In the genomic region with DNA sequence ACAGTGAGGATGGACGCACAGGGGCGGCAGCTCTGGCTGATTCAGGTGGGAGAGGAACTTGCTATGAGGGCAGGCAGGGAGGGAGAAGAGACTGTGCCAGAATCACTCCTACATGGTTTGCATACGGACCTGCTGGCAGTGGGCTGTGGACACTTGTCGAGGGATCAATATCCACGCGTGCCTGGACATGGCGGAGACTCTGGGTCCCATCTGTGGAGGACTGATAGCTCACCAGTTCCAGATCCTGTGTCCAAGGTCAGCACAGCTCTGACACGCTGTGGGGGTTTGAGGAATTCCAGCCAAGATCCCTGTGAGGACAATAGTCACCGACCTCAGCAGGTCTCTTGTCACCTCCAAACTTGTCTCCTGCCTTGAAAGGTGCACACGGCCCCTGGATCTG, we compare ENCODE assay signal across 29 mouse cellular contexts.
"Had no signal": no experiment of that assay in that cellular context is flagged by ENCODE, and none has a peak within 500 bp of the region (broad histone marks: within the 10 kb centered on the region; RNA-seq: fewer than 3 reads in every experiment).

No protein-coding gene starts in this region.

- H3K4me1 ChIP-seq: heart, embryonic 15.5 days; hindbrain, embryonic 13.5 days; hindbrain, embryonic 15.5 days; intestine, embryonic 15.5 days; kidney, embryonic 15.5 days had no signal

- H3K27me3 ChIP-seq: hindbrain, embryonic 15.5 days; intestine, embryonic 15.5 days had no signal

- DNase-seq: heart, postnatal 10 days; heart, postnatal 14 days; heart, postnatal 36 days; kidney, adult 11 months; kidney, adult 18-20 months; kidney, adult 2 months; kidney, adult 8-10 months; kidney, adult 9 months; kidney, postnatal 10 days; kidney, postnatal 14 days; kidney, postnatal 25 days; kidney, postnatal 36 days; kidney, postnatal 4 days; layer of hippocampus, adult 9-11 months; layer of hippocampus, postnatal 36 days had no signal

- H3K36me3 ChIP-seq: heart, embryonic 12.5 days; heart, embryonic 13.5 days; heart, embryonic 15.5 days; hindbrain, embryonic 10.5 days; hindbrain, embryonic 12.5 days; hindbrain, embryonic 13.5 days; hindbrain, embryonic 15.5 days; intestine, embryonic 15.5 days; kidney, embryonic 15.5 days had no signal

- H3K27ac ChIP-seq: heart, embryonic 13.5 days; heart, embryonic 15.5 days; hindbrain, embryonic 10.5 days; hindbrain, embryonic 12.5 days; hindbrain, embryonic 13.5 days; hindbrain, embryonic 14.5 days; hindbrain, embryonic 15.5 days; hindbrain, postnatal 0 days; intestine, embryonic 15.5 days; kidney, embryonic 15.5 days; kidney, postnatal 0 days; layer of hippocampus, adult 2 months; left cerebral cortex, adult 2 months had no signal

- H3K9me3 ChIP-seq: heart, embryonic 12.5 days; heart, embryonic 13.5 days; heart, embryonic 15.5 days; hindbrain, embryonic 10.5 days; hindbrain, embryonic 12.5 days; hindbrain, embryonic 13.5 days; hindbrain, embryonic 15.5 days; intestine, embryonic 15.5 days; kidney, embryonic 15.5 days had no signal

- H3K4me3 ChIP-seq: heart, embryonic 12.5 days; heart, embryonic 13.5 days; heart, embryonic 15.5 days; hindbrain, embryonic 10.5 days; hindbrain, embryonic 12.5 days; hindbrain, embryonic 13.5 days; hindbrain, embryonic 15.5 days; intestine, embryonic 15.5 days; kidney, embryonic 15.5 days; layer of hippocampus, adult 2 months; left cerebral cortex, adult 2 months had no signal
